Mouse (Mus musculus) lung, postnatal 0 days (tissue): Measurements from ENCODE around the gene Smad1. TPM values are rescaled to one million over a fixed set of nuclear protein-coding genes. Genes with fewer than 3 reads are reported as not detected.

ENCODE experiments used
- ATAC-seq: fragments of 200-750 bp; cut with Nextera tagmentation; 2 replicates; pipeline ENCODE4 v1.8.0; 2017; ENCODE audit warnings: moderate library complexity
- DNase-seq: peaks from one replicate; pipeline ENCODE4 v3.0.0-alpha.2; 2016; ENCODE audit warnings: low spot score
- H3K27ac ChIP-seq: fragments of 300-500 bp; sonication (generic); 2 replicates; pipeline ENCODE4 v1.5.1; 2014; ENCODE audit warnings: antibody characterized with exemption, mild to moderate bottlenecking, low read length, mixed read lengths
- H3K27me3 ChIP-seq: fragments of 300-500 bp; sonication (generic); replicated peaks from 2 replicates; pipeline ENCODE4 v1.6.1; 2014; ENCODE audit warnings: low read length, mixed read lengths; ENCODE audit not compliant: insufficient read depth
- H3K36me3 ChIP-seq: fragments of 300-500 bp; sonication (generic); 2 replicates; pipeline ENCODE4 v1.6.1; 2014; ENCODE audit warnings: low read length, mixed read lengths; ENCODE audit not compliant: insufficient read depth
- H3K4me1 ChIP-seq: fragments of 300-500 bp; sonication (generic); 2 replicates; pipeline ENCODE4 v1.6.1; 2014; ENCODE audit warnings: antibody characterized with exemption, low read depth, low read length, mixed read lengths; ENCODE audit not compliant: insufficient read depth
- H3K4me2 ChIP-seq: fragments of 300-500 bp; sonication (generic); replicated peaks from 2 replicates; pipeline ENCODE4 v1.6.1; 2014; ENCODE audit warnings: low read depth, mild to moderate bottlenecking, low read length, moderate library complexity, mixed read lengths
- H3K4me3 ChIP-seq: fragments of 300-500 bp; sonication (generic); 2 replicates; pipeline ENCODE4 v1.5.1; 2014; ENCODE audit warnings: low read depth, low read length
- H3K9ac ChIP-seq: fragments of 300-500 bp; sonication (generic); replicated peaks from 2 replicates; pipeline ENCODE4 v1.6.1; 2014; ENCODE audit warnings: low read depth, mild to moderate bottlenecking
- H3K9me3 ChIP-seq: fragments of 300-500 bp; sonication (generic); 2 replicates; pipeline ENCODE4 v1.6.1; 2016; ENCODE audit warnings: low read length, mixed read lengths
- CTCF ChIP-seq: IDR thresholded peaks from 2 replicates; pipeline ENCODE4 v1.5.1; 2016; ENCODE audit warnings: antibody characterized with exemption, mild to moderate bottlenecking
- EP300 ChIP-seq: IDR thresholded peaks from 2 replicates; pipeline ENCODE4 v1.6.1; 2016; ENCODE audit warnings: antibody characterized with exemption, mild to moderate bottlenecking, control low read depth
- WGBS: fragments of 180-500 bp; shearing (Covaris S2); extraction: QIAGEN DNeasy Blood & Tissue Kit; methylation state at CpG from one replicate; pipeline ENCODE4 v1.1.7; 2014; 5-methylcytosine and 5-hydroxymethylcytosine counted together
- polyA plus RNA-seq: library from polyadenylated mRNA; unstranded; fragments of >200 nt; fragmentation: Nextera tagmentation; extraction: Ambion mirVana; gene quantifications from 2 replicates; pipeline ENCODE4 v1.2.1, GENCODE M21; 2015

The Smad1 gene
- polyA plus RNA-seq, 1 experiment from 2014 or later, result 23.0 TPM

DNA sequence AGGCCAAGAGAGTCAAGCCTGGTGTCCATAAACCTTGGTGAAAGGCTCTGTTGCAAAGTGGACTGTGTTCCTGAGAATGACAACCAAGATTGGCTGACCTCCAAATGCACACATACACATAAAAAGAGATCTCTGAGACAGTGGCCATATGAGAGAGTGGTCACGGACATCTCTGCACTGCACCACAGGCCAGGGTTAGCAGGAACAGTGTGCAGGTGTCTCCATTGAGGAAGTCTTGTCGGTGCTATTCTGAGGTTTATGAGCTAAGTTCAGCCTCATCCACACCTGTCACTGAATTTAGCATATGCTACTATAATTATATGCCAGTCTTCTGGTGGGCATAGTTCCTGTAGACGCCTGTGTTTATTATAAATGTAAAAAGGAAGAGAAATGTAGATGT, 33.6 kb downstream of the Smad1 start:
- peaks cover 10% of the 10 kb centered on the region; the same call in 1 of the 2 replicates for H3K4me1 ChIP-seq
- no peaks in the 10 kb centered on the region for H3K9me3 ChIP-seq
- 68% methylated on average over 3 of the region's 3 CpGs for WGBS
- no peak for DNase-seq
- H3K27me3 ChIP-seq, result no peaks in the 10 kb centered on the region
- no peak for ATAC-seq
- H3K36me3 ChIP-seq, result peaks cover 13% of the 10 kb centered on the region; the same call in 1 of the 2 replicates
- H3K4me2 ChIP-seq, result no peak overlapping the region
- H3K9ac ChIP-seq, result no peak overlapping the region
- H3K4me3 ChIP-seq, result no peak overlapping the region
- TF ChIP-seq EP300 (no peak), CTCF (no peak)
- H3K27ac ChIP-seq, result no peak overlapping the region

- Histone ChIP-seq H3K36me3 (peaks cover 8% of the 10 kb centered on the region; the same call in 1 of the 2 replicates), H3K27ac (no peak overlapping the region), H3K4me2 (no peak overlapping the region), H3K4me1 (peaks cover 10% of the 10 kb centered on the region; the same call in 1 of the 2 replicates), H3K9me3 (no peaks in the 10 kb centered on the region), H3K27me3 (no peaks in the 10 kb centered on the region), H3K4me3 (no peak overlapping the region), H3K9ac (no peak overlapping the region)
- DNase-seq (no peak), ATAC-seq (no peak)
- WGBS, result 73% methylated on average over 8 of the region's 8 CpGs
- no peak for TF ChIP-seq EP300
- no peak for TF ChIP-seq CTCF
Observed at GRCm38 (mm10) chr8:79364806-79365205, 34.5 kb downstream of the Smad1 start.

DNA sequence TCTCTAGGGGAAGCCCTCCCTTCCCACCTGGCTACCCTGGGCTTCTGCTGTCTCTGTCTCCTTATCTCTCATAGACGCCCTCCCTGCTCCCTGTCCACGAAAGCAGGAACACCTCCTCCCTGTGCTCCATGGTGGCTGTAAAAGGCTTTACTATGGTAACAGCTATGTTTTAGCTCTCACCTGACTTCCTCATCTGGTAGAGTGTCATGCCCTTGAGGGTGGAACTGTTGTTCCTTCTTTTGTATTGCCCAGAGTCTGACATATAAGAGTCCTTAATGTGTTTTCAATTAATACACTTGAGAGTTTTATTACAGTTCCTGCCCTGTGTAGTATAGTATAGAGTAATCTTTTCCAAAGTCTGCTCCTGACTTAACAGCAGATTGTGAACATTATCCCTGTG, 36.9 kb downstream of the Smad1 start:
- Histone ChIP-seq H3K9ac (no peak overlapping the region), H3K9me3 (no peaks in the 10 kb centered on the region), H3K4me2 (no peak overlapping the region), H3K27ac (no peak overlapping the region), H3K4me1 (peaks cover 10% of the 10 kb centered on the region; the same call in 1 of the 2 replicates), H3K36me3 (no peaks in the 10 kb centered on the region), H3K4me3 (no peak overlapping the region), H3K27me3 (no peaks in the 10 kb centered on the region)
- TF ChIP-seq CTCF (no peak), EP300 (no peak)
- DNase-seq, result no peak
- WGBS, result 32% methylated on average over 2 of the region's 2 CpGs
- ATAC-seq, result peak; percentile 34

GRCm38 (mm10) chr8:79360774-79361527, 38.4 kb downstream of the Smad1 start:
- Histone ChIP-seq H3K4me2 (no peak overlapping the region), H3K27me3 (no peaks in the 10 kb centered on the region), H3K36me3 (no peaks in the 10 kb centered on the region; the same call in 1 of the 2 replicates), H3K4me3 (no peak overlapping the region), H3K4me1 (peaks cover 10% of the 10 kb centered on the region; the same call in 1 of the 2 replicates), H3K9ac (no peak overlapping the region), H3K27ac (no peak overlapping the region), H3K9me3 (no peaks in the 10 kb centered on the region)
- WGBS, result 56% methylated on average over 6 of the region's 6 CpGs
- TF ChIP-seq CTCF, result peak; percentile 17; the same call in 1 of the 2 replicates
- no peak for TF ChIP-seq EP300
- ATAC-seq (peak; percentile 47), DNase-seq (no peak)

DNA sequence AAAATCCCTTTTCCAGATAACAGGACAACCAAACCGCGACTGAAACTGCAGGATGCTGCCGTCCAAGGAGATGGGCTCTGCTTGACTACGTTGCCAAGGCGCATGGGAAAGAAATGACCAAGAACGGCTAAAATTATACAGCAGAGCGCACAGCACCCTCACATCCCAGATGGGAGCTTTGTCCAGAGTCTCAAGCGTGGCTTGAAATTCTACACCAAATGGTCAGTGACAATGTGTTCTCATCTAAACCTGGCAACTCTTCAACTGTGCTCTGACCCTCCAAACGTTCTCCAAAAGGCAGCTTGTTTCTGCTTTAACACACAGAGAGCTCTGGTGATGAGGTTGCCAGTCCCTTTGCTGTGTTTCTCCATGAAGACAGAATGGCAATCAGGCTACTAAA, 39.0 kb downstream of the Smad1 start:
- no peak for DNase-seq
- Histone ChIP-seq H3K27me3 (no peaks in the 10 kb centered on the region), H3K27ac (no peak overlapping the region), H3K9ac (no peak overlapping the region), H3K36me3 (no peaks in the 10 kb centered on the region; the same call in 1 of the 2 replicates), H3K4me3 (no peak overlapping the region), H3K9me3 (no peaks in the 10 kb centered on the region), H3K4me1 (peaks cover 9% of the 10 kb centered on the region; the same call in 1 of the 2 replicates), H3K4me2 (no peak overlapping the region)
- ATAC-seq, result no peak
- no peak for TF ChIP-seq EP300
- TF ChIP-seq CTCF, result no peak
- 64% methylated on average over 9 of the region's 9 CpGs for WGBS

- Histone ChIP-seq H3K4me2 (no peak overlapping the region), H3K36me3 (peaks cover 10% of the 10 kb centered on the region), H3K9me3 (no peaks in the 10 kb centered on the region), H3K4me3 (no peak overlapping the region), H3K4me1 (no peaks in the 10 kb centered on the region), H3K27me3 (no peaks in the 10 kb centered on the region), H3K9ac (no peak overlapping the region), H3K27ac (no peak overlapping the region)
- DNase-seq (no peak), ATAC-seq (peak; percentile 30; the same call in 1 of the 2 replicates)
- WGBS, result 63% methylated on average over 16 of the region's 16 CpGs
- TF ChIP-seq CTCF, result no peak
- TF ChIP-seq EP300, result no peak
Observed at GRCm38 (mm10) chr8:79355721-79356434, 43.4 kb downstream of the Smad1 start.
